Mouse (Mus musculus) urinary bladder, postnatal 25 days (tissue): ENCODE measurements around the gene Zfp874b.
"Not testable (repeated sequence)": the region's sequence is repeated elsewhere in the genome, so short reads cannot be mapped to it uniquely, and the experiment has no call there.

ENCODE experiments used
- DNase-seq: peaks from one replicate; pipeline ENCODE4 v3.0.0; 2022; ENCODE audit warnings: low spot score

Zfp874b gene

GRCm38 (mm10) chr13:67483625-67484423, at the start of gene Zfp874b:
TSS of gene Zfp874b (minus strand) at chr13:67484258.
- peak; percentile 69 for DNase-seq

- no peak for DNase-seq
Measured at GRCm38 (mm10) chr13:67527049-67527730, 43.1 kb upstream of the Zfp874b start.

GRCm38 (mm10) chr13:67525753-67526410, 41.8 kb upstream of the Zfp874b start, which contains the start of the genes Gm26965 and Zfp87:
TSS of gene Gm26965 (minus strand) at chr13:67526151.
TSS of gene Zfp87 (minus strand) at chr13:67526177.
- DNase-seq: peak; percentile 87

- DNase-seq: no peak
Measured at GRCm38 (mm10) chr13:67500908-67501307, 16.9 kb upstream of the Zfp874b start.

GRCm38 (mm10) chr13:67500084-67500719, 16.1 kb upstream of the Zfp874b start, which contains the start of gene Zfp58:
TSS of gene Zfp58 (minus strand) at chr13:67500555.
- DNase-seq: peak; percentile 73

- no peak for DNase-seq
Measured at GRCm38 (mm10) chr13:67495631-67496030, 11.6 kb upstream of the Zfp874b start.

- no peak for DNase-seq
Measured at GRCm38 (mm10) chr13:67484424-67484811, 360 bp upstream of the Zfp874b start.

- no peak for DNase-seq
Measured at GRCm38 (mm10) chr13:67481528-67481927, 2.5 kb downstream of the Zfp874b start.

GRCm38 (mm10) chr13:67469274-67469673, 14.8 kb downstream of the Zfp874b start:
- DNase-seq: no peak

GRCm38 (mm10) chr13:67463506-67464185, 20.4 kb downstream of the Zfp874b start:
- DNase-seq: not testable (repeated sequence)

GRCm38 (mm10) chr13:67452021-67452309, 32.1 kb downstream of the Zfp874b start:
- no peak for DNase-seq

GRCm38 (mm10) chr13:67451172-67452020, 32.7 kb downstream of the Zfp874b start, which contains the start of gene Zfp874a:
TSS of gene Zfp874a (minus strand) at chr13:67451624.
- DNase-seq: peak; percentile 82

GRCm38 (mm10) chr13:67437095-67437494, 47.0 kb downstream of the Zfp874b start:
- not testable (repeated sequence) for DNase-seq

- DNase-seq: no peak
Measured at GRCm38 (mm10) chr13:67428116-67428515, 55.9 kb downstream of the Zfp874b start.

- DNase-seq: not testable (repeated sequence)
Measured at GRCm38 (mm10) chr13:67425699-67426098, 58.4 kb downstream of the Zfp874b start.

- DNase-seq: not testable (repeated sequence)
Measured at GRCm38 (mm10) chr13:67422532-67422931, 61.5 kb downstream of the Zfp874b start.
